Mouse (Mus musculus): ENCODE data around the gene Stk25.

DNA sequence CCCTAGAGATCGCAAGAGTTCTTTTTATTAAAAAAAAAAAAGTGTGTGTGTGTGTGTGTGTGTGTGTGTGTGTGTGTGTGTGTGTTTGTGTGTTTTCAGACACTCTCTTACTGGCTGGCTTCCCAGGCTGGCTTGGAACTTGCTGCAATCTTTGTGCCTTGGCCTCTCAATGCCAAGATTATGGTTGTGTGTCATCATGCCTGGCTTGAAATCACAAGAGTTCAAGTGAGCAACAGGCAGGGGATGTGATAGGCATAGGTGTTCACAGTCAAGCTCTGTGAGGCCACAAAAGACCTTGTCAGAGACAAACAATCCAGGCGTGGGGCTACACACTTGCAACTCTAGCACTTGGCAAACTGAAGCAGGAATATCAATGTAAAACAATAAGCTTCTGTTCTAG lies 19.9 kb upstream of the Stk25 start:
- TF ChIP-seq CTCF (IDR thresholded peaks at IDR 0.05; ENCODE audit: low read depth, low read length) (no peak), POLR2A (IDR thresholded peaks at IDR 0.05; ENCODE audit: insufficient read depth, low read length) (no peak), EP300 (IDR thresholded peaks at IDR 0.05; ENCODE audit: insufficient read depth, low read depth, low read length) (no peak)
